Mouse (Mus musculus) R1 (cell line): ENCODE data around the gene Mlx.

Source experiments
- DNase-seq: peaks from one replicate; pipeline ENCODE4 v3.0.0-alpha.2; 2018; ENCODE audit warnings: low read depth, low spot score

Mlx gene

DNA sequence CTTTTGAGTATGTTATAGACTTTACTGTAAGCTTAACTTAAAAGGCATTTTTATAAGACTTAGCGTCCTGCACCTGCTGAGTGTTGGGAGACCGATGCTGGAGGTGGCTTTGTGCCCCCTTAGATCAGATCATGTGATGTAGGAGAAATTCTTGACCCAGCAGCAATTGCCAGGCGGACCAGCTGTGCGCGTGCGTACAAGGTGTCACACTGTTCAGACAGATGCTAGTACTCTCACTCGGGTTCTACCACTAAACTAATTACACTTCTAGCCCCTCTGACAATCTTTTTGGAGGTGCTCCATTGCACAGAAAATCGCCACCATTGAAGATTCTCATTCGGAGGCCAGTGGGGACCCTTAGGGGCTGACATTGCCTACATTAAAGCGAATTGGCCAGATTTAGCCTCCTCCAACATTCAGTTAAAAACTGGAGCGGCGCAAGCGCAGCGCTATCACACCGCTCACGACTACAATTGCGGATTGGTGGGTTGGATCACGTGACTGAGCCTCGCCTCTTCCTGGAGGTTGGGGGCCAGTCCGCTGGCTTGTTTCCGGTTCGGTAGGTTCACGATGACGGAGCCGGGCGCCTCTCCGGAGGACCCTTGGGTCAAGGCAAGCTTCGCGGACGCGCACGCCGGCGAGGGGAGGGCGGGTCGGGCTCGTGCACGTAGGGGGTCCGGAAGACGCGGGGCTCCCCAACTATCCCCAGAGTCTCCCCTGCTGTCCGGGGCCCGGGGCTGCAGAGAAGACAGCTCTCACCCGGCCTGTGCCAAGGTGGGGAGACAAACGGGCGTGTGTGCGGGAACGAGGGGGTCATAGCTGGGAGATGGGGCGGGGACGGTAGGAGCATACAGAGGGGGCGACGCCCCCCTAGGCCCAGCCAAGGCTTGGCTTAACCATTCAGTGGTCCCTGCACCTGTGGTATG lies at the start of gene Mlx:
TSS of gene Mlx (plus strand) at position 522 of the 926 bp plus-strand sequence.
- DNase-seq, result peak; percentile 96

GRCm38 (mm10) chr11:101037795-101038194 lies 49.3 kb upstream of the Mlx start:
- no peak for DNase-seq

- no peak for DNase-seq
Measured at GRCm38 (mm10) chr11:101045826-101046225, 41.3 kb upstream of the Mlx start.

- DNase-seq, result no peak
Measured at GRCm38 (mm10) chr11:101046440-101046839, 40.6 kb upstream of the Mlx start.

GRCm38 (mm10) chr11:101047502-101047901 lies 39.6 kb upstream of the Mlx start:
- no peak for DNase-seq

- no peak for DNase-seq
Measured at GRCm38 (mm10) chr11:101050359-101050758, 36.7 kb upstream of the Mlx start.

GRCm38 (mm10) chr11:101051051-101051493 lies 36.0 kb upstream of the Mlx start:
- no peak for DNase-seq

- DNase-seq, result no peak
Measured at GRCm38 (mm10) chr11:101051617-101052016, 35.5 kb upstream of the Mlx start.

DNA sequence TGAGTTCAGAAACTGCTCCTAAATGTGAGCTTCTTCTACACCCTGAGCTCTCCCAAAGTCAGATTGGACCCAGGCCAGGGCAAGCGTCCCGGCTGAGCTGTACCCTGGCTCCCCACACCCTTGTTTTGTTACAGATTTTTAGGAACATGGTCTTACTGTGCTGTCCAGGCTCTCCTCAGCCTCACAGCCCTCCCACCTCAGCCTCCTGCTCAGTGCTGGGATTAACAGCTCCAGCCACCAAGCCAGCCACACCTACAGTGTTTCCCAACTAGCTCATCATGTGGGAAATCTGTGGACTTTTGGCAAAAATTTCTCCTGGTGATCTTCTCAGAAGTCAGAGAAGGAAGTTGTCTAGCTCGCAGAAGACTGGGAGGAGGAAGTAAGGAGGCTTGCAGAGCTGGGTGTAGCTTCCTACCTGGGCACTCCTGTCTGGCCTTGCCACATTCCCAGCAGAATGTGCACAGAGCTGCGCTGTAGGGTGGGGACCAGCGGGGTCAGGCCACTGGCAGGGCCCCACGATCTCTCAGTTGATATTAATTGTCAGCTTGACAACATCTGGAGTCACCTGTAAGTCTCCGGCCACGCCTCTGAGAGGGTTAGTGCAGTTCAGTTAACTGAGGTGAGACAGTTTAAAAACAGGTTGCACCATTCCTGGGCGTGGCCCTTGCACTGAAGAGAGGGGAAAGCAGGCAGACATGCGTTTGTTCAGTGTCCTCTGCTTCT lies 34.2 kb upstream of the Mlx start:
- DNase-seq, result no peak

DNA sequence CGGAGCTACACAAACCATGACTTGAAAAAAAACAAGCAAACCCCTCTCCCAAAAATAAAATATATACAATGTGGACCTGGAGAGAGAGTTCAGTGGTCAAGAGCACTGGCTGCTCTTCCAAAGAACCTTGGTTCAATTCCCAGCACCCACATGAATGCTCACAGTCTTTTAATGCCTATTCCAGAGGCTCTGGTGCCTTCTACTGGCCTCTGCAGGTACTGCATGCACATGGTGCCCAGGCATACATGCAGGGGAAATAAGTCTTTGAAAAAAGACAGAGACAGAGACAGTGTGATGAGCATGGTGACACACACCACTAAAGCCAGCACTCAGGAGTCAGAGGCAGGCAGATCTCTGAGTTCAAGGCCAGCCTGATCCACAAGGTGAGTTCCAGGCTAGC lies 33.1 kb upstream of the Mlx start:
- DNase-seq, result peak; percentile 77

- DNase-seq, result no peak
Measured at GRCm38 (mm10) chr11:101055418-101055817, 31.7 kb upstream of the Mlx start.

DNA sequence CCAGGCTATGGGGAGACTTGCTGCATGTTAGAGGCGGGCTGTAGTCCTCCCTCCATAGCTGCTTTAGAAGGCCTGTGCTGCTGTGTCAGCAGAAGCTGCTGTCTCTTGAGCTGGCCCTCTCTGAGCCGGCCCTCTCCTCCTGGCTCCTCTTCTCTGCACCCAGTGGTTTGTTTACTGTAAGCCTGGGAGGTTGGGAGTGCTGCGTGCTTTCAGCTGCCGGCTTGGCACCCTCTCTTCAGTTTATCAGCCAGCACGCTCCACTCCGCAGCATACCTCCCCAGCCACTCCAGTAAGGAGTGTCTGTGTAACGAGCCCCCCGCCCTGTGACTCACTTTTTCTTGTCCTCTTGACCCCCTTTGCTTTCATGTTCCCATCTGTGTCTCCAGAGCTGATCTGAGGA lies 30.2 kb upstream of the Mlx start:
- no peak for DNase-seq

- peak; percentile 76 for DNase-seq
Measured at GRCm38 (mm10) chr11:101057860-101058259, 29.2 kb upstream of the Mlx start.

DNA sequence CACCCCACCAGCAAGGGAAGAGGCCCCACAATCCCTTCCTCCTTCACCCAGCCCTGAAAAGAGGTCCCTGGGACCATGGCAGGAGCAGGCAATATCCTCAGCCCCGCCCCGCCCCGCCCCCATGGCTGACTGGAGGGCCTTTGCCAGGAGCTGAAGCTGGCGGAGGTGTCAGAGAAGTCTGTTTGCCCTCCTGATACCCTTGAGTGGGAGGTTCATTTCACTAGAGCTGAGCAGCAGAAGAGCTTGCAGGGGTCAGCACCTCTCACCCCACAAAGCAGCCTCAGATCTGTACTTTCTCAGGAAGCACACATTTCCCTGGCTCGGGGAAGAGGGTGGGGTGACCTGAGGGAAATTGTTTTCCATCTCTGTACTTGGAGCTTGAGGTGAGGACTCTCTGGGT lies 28.4 kb upstream of the Mlx start:
- DNase-seq, result no peak

DNA sequence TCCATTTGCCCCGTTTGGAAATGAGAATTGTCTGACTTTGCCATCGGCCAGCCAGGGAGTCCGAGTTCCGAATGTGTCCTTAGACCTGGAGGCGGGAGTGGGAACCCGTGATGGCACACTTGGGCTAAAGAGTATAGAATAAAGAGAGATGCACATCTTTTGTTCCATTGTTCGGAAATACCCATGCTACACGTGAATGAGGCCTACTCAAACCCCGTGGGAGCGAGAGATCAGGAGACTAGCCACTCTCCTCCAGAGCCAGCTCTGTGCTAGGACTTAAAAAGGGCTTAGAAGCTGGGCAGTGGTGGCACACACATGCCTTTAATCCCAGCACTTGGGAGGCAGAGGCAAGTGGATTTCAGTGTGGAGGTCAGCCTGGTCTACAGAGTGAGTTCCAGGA lies 27.6 kb upstream of the Mlx start:
- no peak for DNase-seq

DNA sequence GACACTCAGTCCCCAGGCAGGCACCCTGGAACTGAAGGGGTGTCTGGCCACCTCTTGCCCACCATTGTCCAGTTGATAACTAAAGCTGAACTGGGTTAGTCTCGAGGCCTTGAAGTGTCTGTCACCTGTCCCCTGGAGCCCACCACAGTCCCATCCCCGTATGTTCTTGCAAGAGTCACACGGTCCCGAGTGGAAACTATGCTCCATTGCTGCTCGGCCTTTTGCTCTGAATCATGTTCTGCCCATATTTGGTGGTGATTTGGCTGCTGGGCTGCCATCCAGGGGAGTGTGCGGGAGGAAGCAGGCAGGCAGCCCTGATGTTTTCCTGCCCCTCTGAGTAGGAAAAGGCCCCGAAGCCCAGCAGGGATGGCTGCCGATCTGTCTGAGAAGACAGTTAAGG lies 27.0 kb upstream of the Mlx start:
- DNase-seq, result no peak

DNA sequence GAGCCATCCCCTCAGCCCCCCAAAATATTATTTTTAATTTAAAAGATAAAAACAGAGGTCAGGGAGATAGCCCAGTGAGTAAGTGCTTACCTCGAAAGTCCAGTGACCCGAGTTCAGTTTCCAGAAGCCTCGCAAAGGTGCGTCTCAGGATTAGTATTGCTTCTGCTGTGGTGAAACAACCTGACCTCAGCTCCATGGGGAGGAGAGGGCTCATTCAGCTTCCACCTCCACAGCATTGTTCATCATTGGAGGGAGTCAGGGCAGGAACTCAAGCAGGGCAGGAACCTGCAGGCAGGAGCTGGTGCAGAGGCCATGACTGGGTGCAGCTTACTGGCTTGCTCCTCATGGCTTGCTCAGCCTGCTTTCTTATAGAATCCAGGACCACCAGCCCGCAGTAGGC lies 26.0 kb upstream of the Mlx start:
- no peak for DNase-seq

- no peak for DNase-seq
Measured at GRCm38 (mm10) chr11:101062165-101062884, 24.8 kb upstream of the Mlx start.

DNA sequence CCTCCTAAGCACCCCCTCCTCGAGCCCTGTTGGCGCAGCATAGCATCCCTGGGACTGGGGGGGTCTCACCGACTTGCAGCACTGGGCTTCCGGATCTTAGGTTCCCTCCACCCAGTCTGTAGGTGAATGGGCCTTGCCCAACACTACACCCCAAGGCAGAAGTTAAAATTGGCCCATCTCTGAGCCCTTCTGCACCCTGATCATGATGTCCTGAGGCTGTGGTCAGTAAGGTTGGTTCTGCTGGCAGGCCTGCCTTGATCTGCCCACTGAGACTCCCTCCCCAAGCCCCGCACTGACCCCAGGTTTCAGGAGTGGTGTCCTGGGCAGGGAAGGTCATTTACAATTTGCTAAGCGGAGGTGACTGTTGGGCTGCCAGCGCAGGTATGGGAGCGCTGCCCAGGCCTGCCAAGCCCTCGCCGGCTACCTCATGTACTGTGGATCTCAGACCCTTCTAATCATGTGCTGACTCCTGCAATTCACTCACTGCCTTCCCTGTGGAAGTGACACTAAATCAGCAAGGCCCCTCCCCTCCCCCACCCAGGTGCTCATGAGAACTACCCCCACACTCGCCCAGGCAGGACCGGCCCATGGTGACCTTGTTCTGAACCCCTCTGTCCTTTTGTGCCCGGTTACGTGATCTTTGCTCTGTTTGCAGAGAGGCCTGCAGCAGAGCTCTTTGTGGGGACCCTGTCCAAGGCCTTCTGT lies 24.0 kb upstream of the Mlx start:
- no peak for DNase-seq

DNA sequence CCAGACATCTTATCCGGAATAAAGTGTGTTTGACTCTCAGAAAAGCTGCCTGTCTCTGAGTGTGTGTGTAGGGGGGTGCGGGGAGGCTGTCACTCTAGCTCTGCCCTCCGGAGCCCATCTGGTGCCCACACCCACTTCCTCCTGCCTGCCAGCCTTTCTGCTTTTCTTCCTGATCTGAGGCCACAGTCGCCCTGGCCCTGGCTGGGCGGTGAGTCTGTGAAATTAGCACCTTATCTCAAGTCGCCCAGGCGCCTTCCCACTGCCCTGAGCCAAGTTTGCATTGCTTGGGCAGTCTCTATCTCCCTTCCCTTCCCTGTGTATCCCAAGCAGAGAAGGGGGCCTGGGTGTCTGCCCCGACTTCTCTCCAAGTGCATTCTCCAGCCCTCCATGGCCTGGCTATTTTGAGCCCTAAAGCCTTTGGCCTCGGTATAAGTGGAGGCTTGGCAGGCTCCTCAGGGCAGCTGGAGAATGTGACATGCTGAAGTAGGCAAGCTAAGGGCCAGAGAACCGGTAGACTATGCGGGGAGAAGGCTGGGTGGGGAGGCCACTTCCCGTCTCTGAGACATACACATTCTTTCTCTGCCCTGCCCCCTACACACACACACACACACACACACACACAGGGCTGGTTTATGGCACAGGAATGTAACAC lies 23.3 kb upstream of the Mlx start:
- peak; percentile 54 for DNase-seq

- DNase-seq, result peak; percentile 58
Measured at GRCm38 (mm10) chr11:101064462-101064861, 22.6 kb upstream of the Mlx start.
